Mouse (Mus musculus) lung, postnatal 10 days (tissue): ENCODE measurements at regions not wholly inside any gene's neighbourhood (a gene's known extent, or its start where the extent isn't known, plus 50 kb on each side); places are given as distances from the start of the nearest gene placed in this dataset.

Experiments used
- DNase-seq: peaks from one replicate; pipeline ENCODE4 v3.0.0; 2021

- DNase-seq = peak; percentile 23
These were observed 109.9 kb downstream of the Sec23a start for GRCm38 (mm10) chr12:58901931-58902330.

DNA sequence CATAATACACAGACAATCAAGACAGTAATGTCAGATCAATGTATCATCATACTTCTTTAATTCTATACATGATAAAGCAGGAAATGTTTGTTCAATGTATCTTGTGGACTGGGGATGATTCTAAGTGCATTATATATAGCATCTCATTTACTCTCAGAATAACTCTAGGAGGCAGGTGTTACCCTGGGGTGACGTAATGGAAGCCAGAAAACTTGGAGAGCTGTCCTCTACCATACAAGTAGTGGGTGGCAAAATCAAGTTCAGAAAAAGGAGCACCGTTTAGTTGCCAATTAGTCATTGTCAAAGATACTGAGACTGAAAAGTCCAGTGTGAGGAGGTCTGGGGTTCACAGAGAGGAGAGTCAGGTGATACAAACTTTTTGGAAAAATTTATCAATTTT lies 136.0 kb downstream of the Sec23a start:
- DNase-seq = no peak

DNA sequence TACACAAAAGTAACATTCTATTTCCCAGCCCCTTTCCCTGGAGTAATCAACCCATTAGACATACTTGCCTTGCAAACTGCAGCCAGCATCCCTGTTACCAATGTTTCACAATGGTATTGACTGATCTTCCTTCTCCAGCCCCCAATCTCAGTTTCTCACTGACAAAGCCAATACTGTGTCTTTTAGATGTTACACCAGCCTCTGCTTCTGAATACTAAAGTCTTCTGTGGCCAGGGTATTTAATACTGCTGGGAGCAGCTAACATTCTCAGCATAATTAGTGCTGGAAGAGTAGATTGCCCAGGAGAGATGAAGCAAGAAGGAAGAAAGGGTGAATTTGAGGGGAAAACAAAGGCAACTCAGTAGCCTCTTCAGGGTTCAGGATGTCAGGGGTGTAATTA lies 139.4 kb downstream of the Sec23a start:
- no peak for DNase-seq

- DNase-seq = no peak
These were observed 155.3 kb downstream of the Sec23a start for GRCm38 (mm10) chr12:58856498-58856897.

DNA sequence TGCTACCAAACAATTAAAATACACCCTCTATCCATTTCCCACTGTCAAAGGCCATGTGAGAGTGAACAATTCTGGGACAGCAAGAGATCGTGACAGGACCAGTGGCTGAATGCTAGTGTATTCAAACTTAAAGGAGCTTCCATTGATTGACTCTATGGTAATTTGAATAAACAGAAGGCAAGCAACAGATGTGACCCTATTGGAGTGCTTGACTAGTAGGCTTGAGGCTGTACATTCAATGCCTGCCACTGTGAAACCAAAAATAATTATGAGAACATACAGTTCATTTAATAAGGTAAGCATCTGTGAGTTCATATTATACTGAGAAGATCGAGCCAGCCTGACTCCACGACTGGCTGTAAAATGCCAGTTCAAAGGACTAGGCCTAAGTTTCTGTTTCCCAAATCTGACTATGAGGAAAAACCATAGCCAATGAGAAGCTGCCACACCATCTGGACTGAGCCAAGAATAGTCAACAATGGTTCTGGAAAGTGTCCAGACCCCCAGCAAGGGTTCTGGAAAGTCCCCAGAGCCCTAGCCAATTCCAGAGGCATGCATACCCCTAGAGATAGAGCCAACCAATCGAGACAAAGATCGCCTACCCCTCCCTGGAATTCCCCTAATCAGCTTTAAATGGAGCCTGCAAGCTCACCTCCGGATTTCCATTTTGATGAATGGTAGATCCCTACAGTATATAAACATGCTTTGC lies 160.0 kb downstream of the Sec23a start:
- peak; percentile 1 for DNase-seq

DNA sequence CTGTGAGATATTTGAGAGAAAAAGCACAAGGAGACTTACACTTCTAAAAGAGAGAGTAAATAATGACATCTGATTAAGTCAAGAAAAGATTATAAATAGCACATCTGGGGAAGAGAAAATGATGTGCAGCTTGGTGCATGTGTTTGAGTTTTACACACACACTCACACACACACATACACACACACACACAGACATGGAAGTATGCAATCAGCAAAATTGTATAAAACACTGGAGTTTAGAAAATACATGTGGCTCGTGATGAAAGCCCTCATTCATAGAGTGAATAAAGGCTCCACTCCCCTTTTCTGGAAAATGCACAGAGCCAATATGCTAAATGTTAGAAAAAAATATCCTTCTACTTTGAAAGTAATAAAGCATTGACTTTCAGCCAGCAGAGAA lies 182.2 kb downstream of the Sec23a start:
- no peak for DNase-seq

DNA sequence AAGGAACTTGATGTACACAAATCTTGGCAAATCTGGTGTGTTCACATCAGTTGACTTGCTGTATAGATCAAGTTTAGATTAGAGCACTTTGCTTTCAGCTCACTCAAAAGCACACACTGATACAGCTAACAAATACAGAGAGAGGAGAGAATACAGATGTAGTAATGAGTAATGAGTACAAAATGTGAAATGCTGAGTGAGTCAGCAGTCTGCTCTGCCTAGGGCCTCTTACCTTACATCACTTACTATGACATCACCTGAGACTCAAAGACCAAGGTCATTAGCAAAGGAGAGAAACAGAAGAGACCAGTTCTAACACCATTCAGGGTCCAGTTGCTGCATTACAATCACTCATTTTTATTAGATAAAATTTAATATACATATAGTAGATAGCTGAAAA lies 184.0 kb downstream of the Sec23a start:
- no peak for DNase-seq

- DNase-seq = no peak
These were observed 186.5 kb downstream of the Sec23a start for GRCm38 (mm10) chr12:58825139-58825921.

GRCm38 (mm10) chr12:58822971-58823370 lies 188.8 kb downstream of the Sec23a start:
- no peak for DNase-seq

DNA sequence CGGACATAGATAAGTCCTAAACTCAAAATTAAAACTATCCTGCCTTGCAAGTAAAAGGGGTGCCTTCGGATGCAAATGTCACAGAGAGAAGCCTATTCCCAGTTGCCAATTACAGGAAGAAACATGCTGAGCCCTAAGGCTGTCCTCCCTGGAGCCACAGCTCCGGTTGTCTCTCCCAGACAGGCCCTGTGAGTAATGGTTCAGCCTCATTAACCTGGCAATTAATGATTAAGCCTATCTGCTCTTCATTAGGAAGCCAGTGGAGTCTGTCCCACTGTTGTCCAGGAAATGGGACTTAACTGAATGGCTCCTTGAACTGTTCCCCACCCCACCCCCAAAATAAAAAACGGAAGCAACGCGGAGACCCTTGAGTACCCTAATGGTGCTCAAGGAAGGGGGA lies 207.7 kb downstream of the Sec23a start:
- DNase-seq = no peak

DNA sequence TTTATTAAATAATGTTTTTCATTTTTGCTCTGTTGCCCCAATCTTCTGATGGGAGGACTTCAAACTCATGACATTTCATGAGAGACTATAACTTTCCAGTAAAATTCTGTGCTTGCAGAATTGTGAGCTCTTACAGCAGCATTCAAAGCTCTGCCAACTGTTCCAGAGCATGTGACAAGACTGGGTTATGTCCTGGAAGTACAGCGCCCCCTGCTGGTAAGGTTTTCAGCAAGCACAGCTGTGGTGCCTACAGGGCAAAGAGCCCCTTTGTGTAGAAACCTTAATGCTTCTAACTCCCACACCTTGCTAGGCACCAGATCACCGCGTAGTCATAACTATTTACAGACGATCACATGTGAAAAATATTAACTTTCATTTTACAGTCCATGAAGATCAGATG lies 209.4 kb downstream of the Sec23a start:
- peak; percentile 87 for DNase-seq
